Mouse (Mus musculus) brain, embryonic 14.5 days (tissue): ENCODE measurements at regions not wholly inside any gene's neighbourhood (a gene's known extent, or its start where the extent isn't known, plus 50 kb on each side); places are given as distances from the start of the nearest gene placed in this dataset.

Experiments used
- CTCF ChIP-seq: fragments of 200-500 bp; IDR thresholded peaks from 2 replicates; pipeline ENCODE4 v1.5.1; 2012; ENCODE audit warnings: inconsistent platforms, mild to moderate bottlenecking, moderate library complexity, borderline replicate concordance; ENCODE audit not compliant: insufficient read depth, insufficient read length; ENCODE audit errors: extremely low read depth
- POLR2A ChIP-seq: fragments of 200-500 bp; IDR thresholded peaks from 2 replicates; pipeline ENCODE4 v1.6.1; 2012; ENCODE audit warnings: mild to moderate bottlenecking, inconsistent platforms, borderline replicate concordance; ENCODE audit not compliant: poor library complexity, insufficient read depth, insufficient read length, severe bottlenecking; ENCODE audit errors: extremely low read depth

DNA sequence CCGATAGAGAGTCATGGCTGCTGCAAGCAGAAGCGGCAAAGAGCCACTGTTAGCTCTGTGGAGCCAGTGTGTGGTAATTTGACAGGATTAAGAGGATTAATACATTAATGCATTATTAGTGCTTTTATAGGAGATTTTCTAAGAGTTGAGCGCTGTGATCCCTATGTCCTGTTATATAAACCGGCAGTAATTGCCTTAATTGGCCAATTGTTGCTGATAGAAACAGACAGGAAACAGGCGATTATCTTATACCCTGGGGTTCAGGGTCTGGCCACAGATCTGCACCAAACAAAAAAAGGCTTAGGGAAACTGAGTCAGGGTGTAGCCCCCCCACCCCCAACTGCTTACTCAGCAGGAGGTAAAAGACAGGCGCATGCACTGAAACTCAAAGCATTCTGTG, 436.7 kb downstream of the Cdk5rap2 start:
- TF ChIP-seq CTCF: no peak
- TF ChIP-seq POLR2A: no peak
